Mouse (Mus musculus) hindbrain, embryonic 16.5 days (tissue): ENCODE measurements around the gene Kcng1. TPM values are rescaled to one million over a fixed set of nuclear protein-coding genes. Genes with fewer than 3 reads are reported as not detected.

Experiments
- ATAC-seq: fragments of 200-750 bp; cut with Nextera tagmentation; 2 replicates; pipeline ENCODE4 v1.8.0; 2017; ENCODE audit warnings: moderate TSS enrichment, moderate library complexity
- H3K27ac ChIP-seq: fragments of 300-500 bp; sonication (generic); 2 replicates; pipeline ENCODE4 v1.5.1; 2014; ENCODE audit warnings: low read depth, mild to moderate bottlenecking, control low read depth, low read length, moderate library complexity
- H3K27me3 ChIP-seq: fragments of 300-500 bp; sonication (generic); replicated peaks from 2 replicates; pipeline ENCODE4 v1.6.1; 2014; ENCODE audit warnings: low read length; ENCODE audit not compliant: control insufficient read depth, insufficient read depth
- H3K36me3 ChIP-seq: fragments of 300-500 bp; sonication (generic); 2 replicates; pipeline ENCODE4 v1.6.1; 2014; ENCODE audit warnings: mild to moderate bottlenecking, low read length, moderate library complexity, mixed read lengths; ENCODE audit not compliant: control insufficient read depth, insufficient read depth
- H3K4me1 ChIP-seq: fragments of 300-500 bp; sonication (generic); 2 replicates; pipeline ENCODE4 v1.6.1; 2014; ENCODE audit warnings: low read depth, low read length; ENCODE audit not compliant: control insufficient read depth, insufficient read depth
- H3K4me2 ChIP-seq: fragments of 300-500 bp; sonication (generic); 2 replicates; pipeline ENCODE4 v1.6.1; 2014; ENCODE audit warnings: mild to moderate bottlenecking, low read length, control low read depth, moderate library complexity
- H3K4me3 ChIP-seq: fragments of 300-500 bp; sonication (generic); 2 replicates; pipeline ENCODE4 v1.5.1; 2014; ENCODE audit warnings: mild to moderate bottlenecking, low read length, control low read depth, moderate library complexity
- H3K9ac ChIP-seq: fragments of 300-500 bp; sonication (generic); 2 replicates; pipeline ENCODE4 v1.6.1; 2014; ENCODE audit warnings: low read depth, mild to moderate bottlenecking, control low read depth, low read length, moderate library complexity
- H3K9me3 ChIP-seq: fragments of 300-500 bp; sonication (generic); 2 replicates; pipeline ENCODE4 v1.6.1; 2014; ENCODE audit warnings: mild to moderate bottlenecking, low read length, moderate library complexity; ENCODE audit not compliant: control insufficient read depth
- WGBS: fragments of 180-500 bp; shearing (Covaris S2); extraction: QIAGEN DNeasy Blood & Tissue Kit; methylation state at CpG from one replicate; pipeline ENCODE4 v1.1.7; 2014; 5-methylcytosine and 5-hydroxymethylcytosine counted together
- polyA plus RNA-seq: library from polyadenylated mRNA; unstranded; fragments of >200 nt; fragmentation: Nextera tagmentation; extraction: Ambion mirVana; gene quantifications from 2 replicates; pipeline ENCODE4 v1.2.1, GENCODE M21; 2015

Kcng1 gene
- polyA plus RNA-seq, 1 experiment from 2014 or later = 2.0 TPM

DNA sequence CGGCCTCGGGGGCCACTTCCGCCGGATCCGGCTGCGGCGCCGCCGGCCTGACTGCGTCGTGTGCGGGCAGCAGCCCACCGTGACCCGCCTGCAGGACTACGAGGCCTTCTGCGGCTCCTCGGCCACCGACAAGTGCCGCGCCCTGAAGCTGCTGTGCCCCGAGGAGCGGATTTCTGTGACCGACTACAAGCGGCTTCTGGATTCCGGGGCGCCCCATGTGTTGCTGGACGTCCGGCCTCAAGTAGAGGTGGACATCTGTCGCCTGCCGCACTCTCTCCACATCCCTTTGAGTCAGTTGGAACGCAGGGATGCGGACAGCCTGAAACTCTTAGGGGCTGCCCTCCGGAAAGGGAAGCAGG, 50.1 kb downstream of the Kcng1 start:
- peaks cover 2% of the 10 kb centered on the region; the same call in 1 of the 2 replicates for H3K36me3 ChIP-seq
- H3K27ac ChIP-seq = peak overlapping the region; percentile 97
- peak overlapping the region; percentile 99 for H3K4me2 ChIP-seq
- peak overlapping the region; percentile 99 for H3K4me3 ChIP-seq
- H3K9ac ChIP-seq = peak overlapping the region; percentile 90
- no peak for ATAC-seq
- WGBS = 66% methylated on average over 32 of the region's 33 CpGs
- no peaks in the 10 kb centered on the region for H3K9me3 ChIP-seq
- H3K27me3 ChIP-seq = no peaks in the 10 kb centered on the region
- peaks cover 33% of the 10 kb centered on the region for H3K4me1 ChIP-seq

DNA sequence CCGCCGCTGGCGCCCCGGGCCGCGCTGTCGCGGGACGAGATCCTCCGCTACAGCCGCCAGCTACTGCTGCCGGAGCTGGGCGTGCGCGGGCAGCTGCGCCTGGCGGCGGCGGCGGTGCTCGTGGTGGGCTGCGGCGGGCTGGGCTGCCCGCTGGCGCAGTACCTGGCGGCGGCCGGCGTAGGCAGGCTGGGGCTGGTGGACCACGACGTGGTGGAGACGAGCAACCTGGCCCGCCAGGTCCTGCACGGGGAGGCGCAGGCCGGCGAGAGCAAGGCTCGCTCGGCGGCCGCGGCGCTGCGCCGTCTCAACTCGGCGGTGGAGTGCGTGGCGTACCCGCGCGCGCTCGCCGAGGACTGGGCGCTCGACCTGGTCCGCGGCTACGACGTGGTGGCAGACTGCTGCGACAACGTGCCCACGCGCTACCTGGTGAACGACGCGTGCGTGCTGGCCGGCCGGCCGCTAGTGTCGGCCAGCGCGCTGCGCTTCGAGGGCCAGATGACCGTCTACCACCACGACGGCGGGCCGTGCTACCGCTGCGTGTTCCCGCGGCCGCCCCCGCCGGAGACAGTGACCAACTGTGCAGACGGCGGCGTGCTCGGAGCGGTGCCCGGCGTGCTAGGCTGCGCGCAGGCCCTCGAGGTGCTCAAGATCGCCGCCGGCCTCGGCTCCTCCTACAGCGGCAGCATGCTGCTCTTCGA, 50.6 kb downstream of the Kcng1 start:
- 3% methylated on average over 68 of the region's 105 CpGs for WGBS
- Histone ChIP-seq H3K4me3 (peak overlapping the region; percentile 99), H3K9me3 (no peaks in the 10 kb centered on the region), H3K4me1 (peaks cover 33% of the 10 kb centered on the region), H3K27ac (peak overlapping the region; percentile 97), H3K4me2 (peak overlapping the region; percentile 99), H3K27me3 (no peaks in the 10 kb centered on the region), H3K9ac (peak overlapping the region; percentile 90), H3K36me3 (peaks cover 2% of the 10 kb centered on the region; the same call in 1 of the 2 replicates)
- ATAC-seq = peak; percentile 73

- Histone ChIP-seq H3K27me3 (no peaks in the 10 kb centered on the region), H3K9me3 (no peaks in the 10 kb centered on the region), H3K4me3 (peak within 1 kb of the TSS; percentile 99), H3K4me1 (peaks cover 33% of the 10 kb centered on the region), H3K4me2 (peak within 1 kb of the TSS; percentile 99), H3K9ac (peak within 1 kb of the TSS; percentile 90), H3K36me3 (peaks cover 5% of the 10 kb centered on the region; the same call in 1 of the 2 replicates), H3K27ac (peak within 1 kb of the TSS; percentile 97)
- under 1% methylated on average over 60 of the region's 73 CpGs for WGBS
- peak; percentile 93 for ATAC-seq
Observed at GRCm38 (mm10) chr2:168230026-168230728, 51.4 kb downstream of the Kcng1 start, which contains the start of the genes Gm20716, Dpm1 and Mocs3. Gene Gm20716, minus strand, starts transcription at chr2:168230364. Gene Dpm1, minus strand, starts transcription at chr2:168230591. Gene Mocs3, plus strand, starts transcription at chr2:168230622.

DNA sequence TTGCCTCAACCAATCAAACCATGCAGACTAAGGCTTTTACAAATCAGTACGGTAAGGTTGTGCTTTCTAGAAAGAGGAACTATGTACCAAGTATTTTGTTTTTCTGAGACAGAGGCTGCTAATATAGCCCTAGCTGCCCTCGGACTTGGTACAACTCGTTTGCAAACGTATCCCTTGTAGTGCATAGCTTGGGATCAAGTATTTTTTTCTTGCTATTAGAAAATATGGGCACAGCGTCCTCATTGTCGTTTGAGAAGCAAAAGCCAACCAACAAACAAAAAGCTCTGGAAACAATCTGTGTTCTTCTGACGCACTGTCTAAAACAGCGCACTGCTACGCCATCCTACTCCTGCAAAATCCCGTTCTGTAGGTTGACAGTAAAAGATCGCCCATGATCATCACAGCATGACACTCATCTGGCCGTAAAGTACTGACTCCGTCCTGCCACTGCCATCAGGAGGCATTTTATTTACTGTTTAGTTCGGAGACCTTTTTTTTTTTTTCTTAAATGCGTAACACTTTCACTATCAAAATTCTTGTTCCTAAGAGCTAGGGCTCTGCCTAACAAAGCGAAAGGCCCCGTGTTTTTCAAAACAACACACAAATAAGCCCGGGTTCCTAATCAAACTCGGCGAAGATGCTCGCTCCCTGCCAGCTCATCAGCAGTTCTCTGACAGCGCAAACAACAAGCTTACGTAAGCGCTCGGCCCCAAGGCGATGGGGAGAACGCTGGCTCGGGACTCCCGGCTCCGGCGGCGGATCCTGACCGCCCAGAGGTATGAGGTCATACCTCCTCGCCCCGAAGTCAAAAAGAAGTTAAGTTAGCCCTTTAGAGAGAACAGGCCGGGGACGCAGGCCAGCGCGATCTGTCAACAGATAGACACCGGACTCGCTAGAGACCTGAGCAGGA, 52.2 kb downstream of the Kcng1 start:
- H3K9me3 ChIP-seq = no peaks in the 10 kb centered on the region
- 0 out of 2 replicates have a peak, but pooled peaks have one; percentile 3 for ATAC-seq

DNA sequence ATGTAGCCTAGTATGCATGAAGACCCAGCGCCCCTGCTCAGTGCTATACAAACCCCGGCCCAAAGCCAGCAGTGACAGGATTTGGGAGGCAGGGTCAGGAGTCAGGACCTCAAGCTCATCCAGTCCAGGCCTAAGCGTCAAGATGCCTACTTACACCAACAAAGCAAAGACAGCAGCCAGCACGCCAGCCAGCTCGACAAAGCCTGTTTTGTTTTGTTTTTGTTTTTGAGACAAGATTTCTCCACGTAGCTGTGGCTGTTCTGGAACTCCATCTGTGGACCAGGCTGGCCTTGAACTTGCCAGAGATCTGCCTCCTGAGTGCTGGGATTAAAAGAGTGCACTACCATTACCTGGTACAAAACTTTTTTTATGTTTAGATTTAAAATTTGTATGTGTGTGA, 58.2 kb downstream of the Kcng1 start:
- Histone ChIP-seq H3K4me3 (no peak overlapping the region), H3K4me2 (no peak overlapping the region), H3K4me1 (peaks cover 5% of the 10 kb centered on the region), H3K9ac (no peak overlapping the region), H3K9me3 (no peaks in the 10 kb centered on the region), H3K27me3 (no peaks in the 10 kb centered on the region), H3K27ac (no peak overlapping the region), H3K36me3 (peaks cover 35% of the 10 kb centered on the region)
- 88% methylated on average over 6 of the region's 6 CpGs for WGBS
- no peak for ATAC-seq

More for the DNA sequence above, 52.2 kb downstream of the Kcng1 start:
- H3K4me3 ChIP-seq = peak overlapping the region; percentile 99
- no peaks in the 10 kb centered on the region for H3K27me3 ChIP-seq
- H3K4me2 ChIP-seq = peak overlapping the region; percentile 78
- WGBS = 21% methylated on average over 41 of the region's 41 CpGs
- peaks cover 10% of the 10 kb centered on the region for H3K36me3 ChIP-seq
- peak overlapping the region; percentile 90 for H3K9ac ChIP-seq
- peak overlapping the region; percentile 97 for H3K27ac ChIP-seq
- H3K4me1 ChIP-seq = peaks cover 33% of the 10 kb centered on the region

- WGBS = 47% methylated on average over 5 of the region's 5 CpGs
- peaks cover 47% of the 10 kb centered on the region for H3K36me3 ChIP-seq
- H3K27me3 ChIP-seq = no peaks in the 10 kb centered on the region
- no peaks in the 10 kb centered on the region for H3K4me1 ChIP-seq
- no peak overlapping the region for H3K9ac ChIP-seq
- ATAC-seq = no peak
- no peak overlapping the region for H3K27ac ChIP-seq
- H3K9me3 ChIP-seq = no peaks in the 10 kb centered on the region
- no peak overlapping the region for H3K4me2 ChIP-seq
- no peak overlapping the region for H3K4me3 ChIP-seq
Observed at GRCm38 (mm10) chr2:168213788-168214397, 67.6 kb downstream of the Kcng1 start.

Other genes starting within 250 kb of the Kcng1 start
- 4.5 and 6.6 TPM in 2 replicates for gene Pard6b, start 200.7 kb downstream of the Kcng1 start, polyA plus RNA-seq
- gene Adnp, start 74.6 kb downstream of the Kcng1 start, polyA plus RNA-seq = 2.1 and 2.3 TPM in 2 replicates
- gene Gm20716, start 51.4 kb downstream of the Kcng1 start, polyA plus RNA-seq = 15.1 and 16.8 TPM in 2 replicates
- 60.0 and 67.8 TPM in 2 replicates for gene Dpm1, start 51.1 kb downstream of the Kcng1 start, polyA plus RNA-seq
- gene Mocs3, start 51.1 kb downstream of the Kcng1 start, polyA plus RNA-seq = 6.9 and 7.5 TPM in 2 replicates